Mouse (Mus musculus) adrenal gland, adult 10 weeks (tissue): Measurements from ENCODE around the gene Otulin. TPM values are rescaled to one million over a fixed set of nuclear protein-coding genes. Genes with fewer than 3 reads are reported as not detected.

ENCODE experiments used
- polyA plus RNA-seq: library from polyadenylated mRNA; stranded (reverse); fragments of 350-450 nt; fragmentation: Illumina TruSeq; extraction: RNeasy Lipid Tissue Mini Kit (QIAGEN cat#74804); gene quantifications from one replicate; pipeline ENCODE4 v1.2.3, GENCODE M21; 2014; ENCODE audit warnings: low read depth, low replicate concordance

Otulin gene
- polyA plus RNA-seq, result 20.3 TPM

DNA sequence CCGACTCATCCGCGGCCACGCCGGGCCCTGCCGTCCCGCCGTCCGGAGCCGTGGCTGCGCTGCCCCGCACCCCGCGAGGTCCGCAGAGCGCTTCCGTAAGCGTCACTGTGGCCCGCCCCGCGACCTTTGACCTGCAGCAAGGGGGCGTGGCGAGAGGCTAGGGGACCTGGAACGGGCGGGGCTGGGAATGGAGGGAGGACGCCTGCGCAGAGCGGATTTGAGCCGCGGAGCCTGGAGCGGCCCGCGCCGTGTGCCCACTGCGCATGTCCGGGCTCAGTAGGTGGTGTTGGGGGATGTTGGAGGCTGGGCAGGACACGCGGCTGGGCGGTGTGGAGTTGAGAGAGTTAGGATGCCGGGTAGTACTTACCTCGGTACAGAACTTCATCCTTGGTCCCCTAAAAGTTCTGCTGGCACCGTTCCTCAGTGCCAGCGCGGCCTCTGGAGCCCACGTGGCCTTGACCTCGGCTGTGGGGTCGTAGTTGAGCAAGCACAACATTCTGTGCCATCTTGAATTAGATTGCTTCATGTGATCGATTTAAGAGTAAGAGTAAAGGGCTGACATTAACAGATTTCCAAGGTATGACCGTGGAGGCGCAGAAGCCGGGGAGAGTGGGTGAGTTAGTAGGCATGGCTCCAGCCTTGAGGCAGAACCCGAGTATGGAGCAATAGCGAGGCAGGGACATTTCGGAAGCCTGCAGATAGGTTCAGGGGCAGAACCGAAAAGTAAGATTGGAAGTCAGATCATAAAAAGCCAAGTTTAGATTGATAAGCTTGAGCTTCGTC is at the start of gene Otulin:
Otulin (minus strand) TSS at position 93 of the 783 bp plus-strand sequence.

Other genes with a start within 250 kb of the Otulin start
- 49.3 TPM for gene Ank, start 164.0 kb downstream of the Otulin start, polyA plus RNA-seq
- 6.7 TPM for gene Otulinl, start 50.9 kb upstream of the Otulin start, polyA plus RNA-seq